Comparison of ENCODE assay signal across 8 mouse cellular contexts in the genomic region with DNA sequence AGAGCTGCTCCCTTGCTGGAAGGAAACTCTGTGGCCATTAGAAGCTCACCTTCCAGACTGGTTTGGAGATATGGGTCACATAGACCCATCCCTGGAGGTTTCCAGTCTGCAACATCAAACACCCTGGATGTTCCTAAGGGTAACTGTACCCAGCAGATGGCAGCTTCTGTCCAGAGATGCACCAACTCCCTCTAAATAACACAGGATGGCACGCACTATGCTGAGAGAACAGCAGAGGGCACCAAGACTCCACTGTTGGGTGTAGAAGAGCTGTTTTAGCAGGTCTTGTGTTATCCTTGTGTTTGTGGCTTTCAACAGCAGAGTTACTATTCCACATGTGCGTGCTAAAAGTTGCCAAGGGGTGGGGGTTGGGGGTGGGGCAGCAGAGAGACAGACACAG. TPM values are rescaled to one million over a fixed set of nuclear protein-coding genes. Genes with fewer than 3 reads are reported as not detected.
DNase-seq lines count a peak whose midpoint lies in the region; ATAC-seq lines count a peak whose summit lies in the region.

No protein-coding gene starts in this region.

- ATAC-seq in megakaryocyte progenitor cell, adult 5-6 weeks (replicated peaks; ENCODE audit: poor library complexity): peak; percentile 98
- ATAC-seq in erythroblast, adult 5-6 weeks (replicated peaks; ENCODE audit: low FRiP score, poor library complexity, severe bottlenecking): no peak

- peak; percentile 36 for DNase-seq in WW6 (ENCODE audit: low read depth, low spot score)
- DNase-seq in cerebellum, postnatal 14 days: peak; percentile 91 to 94
- peak; percentile 88 to 94 for DNase-seq in frontal cortex, postnatal 36 days (ENCODE audit: low spot score in 2 of 2)
- peak; percentile 64 for DNase-seq in hindlimb bud, embryonic 11.5 days (ENCODE audit: extremely low spot score, low read depth, low spot score)
- peak; percentile 82 for DNase-seq in left cerebral cortex, adult 11 months (ENCODE audit: low spot score)
- peak; percentile 80 for DNase-seq in right cerebral cortex, postnatal 25 days

RNA-seq across cellular contexts. Expression of a gene that starts 21.5 kb away (rescaled TPM):
- not detected in 2 replicates for total RNA-seq in megakaryocyte progenitor cell, adult 5-6 weeks (2015)
- total RNA-seq in megakaryocyte progenitor cell, adult 5-6 weeks (2017): not detected in 2 replicates
- total RNA-seq in erythroblast, adult 5-6 weeks (2015; ENCODE audit: low replicate concordance): not detected in 2 replicates
- not detected in 2 replicates for total RNA-seq in erythroblast, adult 5-6 weeks (2017; ENCODE audit: low replicate concordance)

RNA-seq across cellular contexts. Expression of a gene that starts 29.2 kb away (rescaled TPM):
- total RNA-seq in megakaryocyte progenitor cell, adult 5-6 weeks (2015): 12.6 and 13.0 TPM in 2 replicates
- total RNA-seq in megakaryocyte progenitor cell, adult 5-6 weeks (2017): 15.6 and 15.8 TPM in 2 replicates
- total RNA-seq in erythroblast, adult 5-6 weeks (2015; ENCODE audit: low replicate concordance): 4.8 and 5.0 TPM in 2 replicates
- total RNA-seq in erythroblast, adult 5-6 weeks (2017; ENCODE audit: low replicate concordance): 3.6 and 6.1 TPM in 2 replicates

Comparison
In these comparisons a context has a peak if more than half of its experiments do, and no peak if none do; other contexts are left out.
1. DNase-seq: peak in every context shown above with its lines; median percentile 92 in cerebellum, postnatal 14 days; 91 in frontal cortex, postnatal 36 days; 82 in left cerebral cortex, adult 11 months; 80 in right cerebral cortex, postnatal 25 days; 64 in hindlimb bud, embryonic 11.5 days; 36 in WW6.